Mouse (Mus musculus): Measurements from ENCODE around the gene Mid1. TPM values are rescaled to one million over a fixed set of nuclear protein-coding genes. Genes with fewer than 3 reads are reported as not detected.
"Not testable (repeated sequence)": the region's sequence is repeated elsewhere in the genome, so short reads cannot be mapped to it uniquely, and the experiment has no call there.

Mid1 gene
- polyA plus RNA-seq, 1 experiment from 2014 or later, result 27.4 TPM

GRCm38 (mm10) chrX:170021750-170022461, 336.9 kb downstream of the Mid1 start:
- Histone ChIP-seq H3K9me3 (ENCODE audit: control insufficient read depth, low read length) (peaks cover 22% of the 10 kb centered on the region), H3K36me3 (ENCODE audit: control insufficient read depth, insufficient read depth, low read length) (peaks cover 26% of the 10 kb centered on the region; the same call in 1 of the 2 replicates)
- peak; percentile 86 for DNase-seq (ENCODE audit: low spot score)
- H3K4me1 ChIP-seq (replicated peaks; ENCODE audit: control insufficient read depth, insufficient read depth, low read length); ATAC-seq (replicated peaks; ENCODE audit: low FRiP score); H3K27ac ChIP-seq (ENCODE audit: low read depth, low read length); H3K4me3 ChIP-seq (ENCODE audit: low read depth, low read length); H3K4me2 ChIP-seq (ENCODE audit: low read depth, low read length, severe bottlenecking); H3K9ac ChIP-seq (ENCODE audit: low read length); H3K27me3 ChIP-seq (ENCODE audit: control insufficient read depth, insufficient read depth, low read length): not testable (repeated sequence)
- WGBS, result 49% methylated on average over 15 of the region's 15 CpGs

Other genes starting within 250 kb of the Mid1 start
- 0.36 TPM in 1 of 2 replicates, not detected in the other for gene 4933400A11Rik, start 94.4 kb downstream of the Mid1 start, polyA plus RNA-seq (2014; fragmentation: Nextera tagmentation; extraction: Ambion mirVana)